Mouse (Mus musculus) myocyte (in vitro differentiated cells): ENCODE results near the gene Ms4a1. TPM values are rescaled to one million over a fixed set of nuclear protein-coding genes. Genes with fewer than 3 reads are reported as not detected.
"Not testable (repeated sequence)": the region's sequence is repeated elsewhere in the genome, so short reads cannot be mapped to it uniquely, and the experiment has no call there.

ENCODE experiments used
- H3K27me3 ChIP-seq: one replicate; pipeline ENCODE4 v1.6.1; 2011; ENCODE audit not compliant: control insufficient read depth, insufficient read depth, insufficient read length
- H3K36me3 ChIP-seq: one replicate; pipeline ENCODE4 v1.6.1; 2011; ENCODE audit not compliant: control insufficient read depth, insufficient read depth
- H3K4me2 ChIP-seq: one replicate; pipeline ENCODE4 v1.6.1; 2011; ENCODE audit warnings: low read depth, control low read depth
- H3K4me3 ChIP-seq: one replicate; pipeline ENCODE4 v1.5.1; 2011; ENCODE audit warnings: mild to moderate bottlenecking, control low read depth, moderate library complexity
- H3K79me2 ChIP-seq: one replicate; pipeline ENCODE4 v1.6.1; 2011; ENCODE audit not compliant: control insufficient read depth, insufficient read depth
- H3ac ChIP-seq: one replicate; pipeline ENCODE4 v1.6.1; 2011; ENCODE audit not compliant: control insufficient read depth, insufficient read length
- CEBPB ChIP-seq: IDR thresholded peaks from 2 replicates; pipeline ENCODE4 v1.6.1; 2011; ENCODE audit warnings: mild to moderate bottlenecking, moderate library complexity; ENCODE audit not compliant: poor library complexity, insufficient read depth, severe bottlenecking
- E2F4 ChIP-seq: IDR thresholded peaks from one replicate; pipeline ENCODE4 v1.6.1; 2011; ENCODE audit warnings: mild to moderate bottlenecking, control low read depth, moderate library complexity; ENCODE audit not compliant: insufficient read depth
- MAX ChIP-seq: IDR thresholded peaks from one replicate; pipeline ENCODE4 v1.6.1; 2011; ENCODE audit warnings: low read depth, mild to moderate bottlenecking, control low read depth
- MYOD1 ChIP-seq, 3 experiments: IDR thresholded peaks; one replicate each; pipeline ENCODE4 v1.6.1; 2011; ENCODE audit warnings: control low read depth in 2 of 3, low read depth in 2 of 3, mild to moderate bottlenecking in 2 of 3, moderate library complexity in 1 of 3; ENCODE audit not compliant: insufficient read length in 2 of 3, control insufficient read depth in 1 of 3
- MYOG ChIP-seq, 3 experiments: IDR thresholded peaks; one replicate each; pipeline ENCODE4 v1.6.1; 2011; ENCODE audit warnings: control low read depth in 2 of 3, low read depth in 2 of 3, mild to moderate bottlenecking in 2 of 3; ENCODE audit not compliant: insufficient read length in 2 of 3, control insufficient read depth in 1 of 3, insufficient read depth in 1 of 3
- POLR2A ChIP-seq: IDR thresholded peaks from one replicate; pipeline ENCODE4 v1.6.1; 2011; ENCODE audit warnings: low read depth, mild to moderate bottlenecking, control low read depth, moderate library complexity; ENCODE audit not compliant: insufficient read length
- POLR2AphosphoS2 ChIP-seq: IDR thresholded peaks from one replicate; pipeline ENCODE4 v1.6.1; 2011; ENCODE audit warnings: low read depth, control low read depth; ENCODE audit not compliant: insufficient read length
- REST ChIP-seq: IDR thresholded peaks from one replicate; pipeline ENCODE4 v1.6.1; 2011; ENCODE audit warnings: mild to moderate bottlenecking, control low read depth, moderate library complexity; ENCODE audit not compliant: insufficient read depth, insufficient read length
- SRF ChIP-seq: IDR thresholded peaks from one replicate; pipeline ENCODE4 v1.6.1; 2011; ENCODE audit warnings: low read depth; ENCODE audit not compliant: control insufficient read depth, insufficient read length
- TCF12 ChIP-seq: IDR thresholded peaks from one replicate; pipeline ENCODE4 v1.6.1; 2011; ENCODE audit warnings: mild to moderate bottlenecking, control low read depth; ENCODE audit not compliant: poor library complexity, insufficient read depth, severe bottlenecking
- TCF3 ChIP-seq: IDR thresholded peaks from one replicate; pipeline ENCODE4 v1.6.1; 2011; ENCODE audit warnings: low read depth, control low read depth; ENCODE audit not compliant: insufficient read length
- USF1 ChIP-seq: IDR thresholded peaks from one replicate; pipeline ENCODE4 v1.6.1; 2011; ENCODE audit warnings: low read depth, mild to moderate bottlenecking, control low read depth, moderate library complexity
- polyA plus RNA-seq: library from polyadenylated mRNA; unstranded; fragments of >200 nt; fragmentation: generic; extraction: Trizol; gene quantifications from one replicate; pipeline ENCODE4 v1.2.1, GENCODE M21; 2012; ENCODE audit warnings: missing spikeins

Ms4a1 gene
- polyA plus RNA-seq = not detected

- Histone ChIP-seq H3ac (no peak within 1 kb of the TSS), H3K4me2 (no peak within 1 kb of the TSS), H3K36me3 (no peaks in the 10 kb centered on the region), H3K27me3 (no peaks in the 10 kb centered on the region), H3K4me3 (no peak within 1 kb of the TSS), H3K79me2 (no peaks in the 10 kb centered on the region)
- TF ChIP-seq CEBPB = no peak
- no peak for TF ChIP-seq POLR2A
- TF ChIP-seq SRF = no peak
- TF ChIP-seq MAX = no peak
- no peak for TF ChIP-seq MYOG (IDR thresholded peaks at IDR 0.05; ENCODE audit: control insufficient read depth in 1 of 3, insufficient read depth in 1 of 3, insufficient read length in 2 of 3, low read depth in 2 of 3)
Measured at GRCm38 (mm10) chr19:11266052-11266845, at the start of gene Ms4a1. Gene Ms4a1, minus strand, starts transcription at chr19:11266241.

GRCm38 (mm10) chr19:11314354-11314753 lies 48.3 kb upstream of the Ms4a1 start, which contains the start of gene Ms4a14:
Gene Ms4a14, minus strand, starts transcription at chr19:11314454.
- H3K27me3 ChIP-seq = no peaks in the 10 kb centered on the region
- no peak for TF ChIP-seq MYOD1 (IDR thresholded peaks at IDR 0.05; ENCODE audit: control insufficient read depth in 1 of 3, insufficient read length in 2 of 3, low read depth in 2 of 3)
- TF ChIP-seq REST = no peak
- no peak for TF ChIP-seq CEBPB
- no peak for TF ChIP-seq E2F4
- no peak for TF ChIP-seq TCF3
- no peak for TF ChIP-seq POLR2AphosphoS2
- TF ChIP-seq TCF12 = no peak
- no peak for TF ChIP-seq MYOG (IDR thresholded peaks at IDR 0.05; ENCODE audit: control insufficient read depth in 1 of 3, insufficient read depth in 1 of 3, insufficient read length in 2 of 3, low read depth in 2 of 3)
- TF ChIP-seq MAX = no peak
- no peak for TF ChIP-seq USF1
- no peak for TF ChIP-seq SRF
- no peak for TF ChIP-seq POLR2A
- no peaks in the 10 kb centered on the region for H3K79me2 ChIP-seq
- no peaks in the 10 kb centered on the region for H3K36me3 ChIP-seq
- H3K4me2 ChIP-seq = no peak within 1 kb of the TSS
- no peak within 1 kb of the TSS for H3ac ChIP-seq
- no peak within 1 kb of the TSS for H3K4me3 ChIP-seq

GRCm38 (mm10) chr19:11308888-11309287 lies 42.8 kb upstream of the Ms4a1 start:
- H3K36me3 ChIP-seq = no peaks in the 10 kb centered on the region
- H3K4me2 ChIP-seq = no peak overlapping the region
- no peak overlapping the region for H3ac ChIP-seq
- H3K79me2 ChIP-seq = no peaks in the 10 kb centered on the region
- H3K4me3 ChIP-seq = no peak overlapping the region
- H3K27me3 ChIP-seq = no peaks in the 10 kb centered on the region
- no peak for TF ChIP-seq TCF3
- TF ChIP-seq TCF12 = no peak
- no peak for TF ChIP-seq USF1
- TF ChIP-seq POLR2AphosphoS2 = no peak
- TF ChIP-seq POLR2A = no peak
- TF ChIP-seq CEBPB = no peak
- no peak for TF ChIP-seq REST
- no peak for TF ChIP-seq MYOG (IDR thresholded peaks at IDR 0.05; ENCODE audit: control insufficient read depth in 1 of 3, insufficient read depth in 1 of 3, insufficient read length in 2 of 3, low read depth in 2 of 3)
- TF ChIP-seq SRF = no peak
- no peak for TF ChIP-seq E2F4
- TF ChIP-seq MAX = no peak

GRCm38 (mm10) chr19:11299529-11299928 lies 33.5 kb upstream of the Ms4a1 start:
- H3K4me2 ChIP-seq, H3K79me2 ChIP-seq, H3ac ChIP-seq, H3K36me3 ChIP-seq, H3K4me3 ChIP-seq, H3K27me3 ChIP-seq: not testable (repeated sequence)

GRCm38 (mm10) chr19:11298939-11299338 lies 32.9 kb upstream of the Ms4a1 start:
- Histone ChIP-seq H3K27me3 (no peaks in the 10 kb centered on the region), H3K36me3 (no peaks in the 10 kb centered on the region), H3K4me3 (no peak overlapping the region), H3ac (no peak overlapping the region), H3K79me2 (no peaks in the 10 kb centered on the region), H3K4me2 (no peak overlapping the region)
- TF ChIP-seq MYOD1 (IDR thresholded peaks at IDR 0.05; ENCODE audit: control insufficient read depth in 1 of 3, insufficient read length in 2 of 3, low read depth in 2 of 3) (no peak), POLR2AphosphoS2 (no peak), TCF12 (no peak), POLR2A (no peak), MYOG (IDR thresholded peaks at IDR 0.05; ENCODE audit: control insufficient read depth in 1 of 3, insufficient read depth in 1 of 3, insufficient read length in 2 of 3, low read depth in 2 of 3) (no peak), E2F4 (no peak), CEBPB (no peak), SRF (no peak), USF1 (no peak), REST (no peak), TCF3 (no peak), MAX (no peak)

- H3K27me3 ChIP-seq, H3K4me3 ChIP-seq, H3K36me3 ChIP-seq, H3K79me2 ChIP-seq, H3ac ChIP-seq: not testable (repeated sequence)
- peak overlapping the region; percentile 62 for H3K4me2 ChIP-seq
Measured at GRCm38 (mm10) chr19:11293616-11294015, 27.6 kb upstream of the Ms4a1 start.
